Mouse (Mus musculus): ENCODE measurements around the gene Bap1.

Bap1 gene

GRCm38 (mm10) chr14:31233996-31234591, 17.2 kb upstream of the Bap1 start:
- peak; percentile 84 for DNase-seq (ENCODE audit: low read depth)

GRCm38 (mm10) chr14:31237101-31237882, 14.0 kb upstream of the Bap1 start:
- no peak for DNase-seq (ENCODE audit: low read depth)

- DNase-seq (ENCODE audit: low read depth) = no peak
Measured at GRCm38 (mm10) chr14:31240528-31240927, 10.7 kb upstream of the Bap1 start.

- DNase-seq (ENCODE audit: low read depth) = no peak
Measured at GRCm38 (mm10) chr14:31244777-31245176, 6.5 kb upstream of the Bap1 start.

- DNase-seq (ENCODE audit: low read depth) = no peak
Measured at GRCm38 (mm10) chr14:31245946-31246345, 5.3 kb upstream of the Bap1 start.

GRCm38 (mm10) chr14:31248396-31248795, 2.9 kb upstream of the Bap1 start:
- no peak for DNase-seq (ENCODE audit: low read depth)

- no peak for DNase-seq (ENCODE audit: low read depth)
Measured at GRCm38 (mm10) chr14:31250222-31251083, 797 bp upstream of the Bap1 start.

- DNase-seq (ENCODE audit: low read depth) = no peak
Measured at GRCm38 (mm10) chr14:31251626-31252025, 376 bp downstream of the Bap1 start.

GRCm38 (mm10) chr14:31252091-31252490, 841 bp downstream of the Bap1 start:
- DNase-seq (ENCODE audit: low read depth) = no peak

GRCm38 (mm10) chr14:31258476-31259050, 7.3 kb downstream of the Bap1 start:
- DNase-seq (ENCODE audit: low read depth) = no peak

GRCm38 (mm10) chr14:31260374-31260773, 9.1 kb downstream of the Bap1 start:
- DNase-seq (ENCODE audit: low read depth) = no peak

GRCm38 (mm10) chr14:31260932-31261331, 9.7 kb downstream of the Bap1 start:
- DNase-seq (ENCODE audit: low read depth) = no peak

GRCm38 (mm10) chr14:31267649-31268048, 16.4 kb downstream of the Bap1 start:
- DNase-seq (ENCODE audit: low read depth) = no peak

- no peak for DNase-seq (ENCODE audit: low read depth)
Measured at GRCm38 (mm10) chr14:31268301-31269001, 17.2 kb downstream of the Bap1 start.

- DNase-seq (ENCODE audit: low read depth) = no peak
Measured at GRCm38 (mm10) chr14:31269456-31270100, 18.3 kb downstream of the Bap1 start.

- DNase-seq (ENCODE audit: low read depth) = no peak
Measured at GRCm38 (mm10) chr14:31271121-31271520, 19.9 kb downstream of the Bap1 start.

- DNase-seq (ENCODE audit: low read depth) = peak; percentile 88
Measured at GRCm38 (mm10) chr14:31272164-31272563, 20.9 kb downstream of the Bap1 start.

- no peak for DNase-seq (ENCODE audit: low read depth)
Measured at GRCm38 (mm10) chr14:31285728-31286127, 34.5 kb downstream of the Bap1 start.

All from induced T-regulatory cell, adult 2 months (primary cell).